Mouse (Mus musculus) erythroblast, embryonic 14.5 days (primary cell): ENCODE results near the gene Slc7a1.

Source experiments
- GATA1 ChIP-seq: IDR thresholded peaks from 2 replicates; pipeline ENCODE4 v1.6.1; 2012; ENCODE audit warnings: low read length, inconsistent platforms, mixed read lengths
- TAL1 ChIP-seq: IDR thresholded peaks from 3 replicates; pipeline ENCODE4 v1.6.1; 2012; ENCODE audit warnings: low read length, inconsistent platforms, mixed read lengths

DNA sequence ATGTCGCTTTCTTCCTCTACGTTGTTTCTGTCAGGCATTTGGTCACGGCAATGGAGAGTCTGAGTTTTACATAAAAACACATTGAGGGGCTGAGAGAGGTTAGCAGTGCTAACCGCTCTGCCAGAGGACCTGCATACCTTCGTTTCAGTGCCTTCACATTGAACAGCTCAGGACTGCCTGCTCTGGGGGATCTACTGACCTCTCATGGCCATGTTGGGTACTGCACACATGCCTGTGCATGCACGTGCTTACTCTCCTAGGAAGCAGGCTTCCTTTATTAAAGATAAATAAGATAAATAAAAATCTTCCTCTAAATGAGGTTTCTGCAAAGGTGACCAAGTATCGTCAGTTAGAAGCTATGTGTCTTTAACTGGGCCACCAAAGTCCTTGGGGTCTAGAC, 106.4 kb downstream of the Slc7a1 start:
- TF ChIP-seq GATA1: no peak
- TF ChIP-seq TAL1: no peak
